In the genomic region with DNA sequence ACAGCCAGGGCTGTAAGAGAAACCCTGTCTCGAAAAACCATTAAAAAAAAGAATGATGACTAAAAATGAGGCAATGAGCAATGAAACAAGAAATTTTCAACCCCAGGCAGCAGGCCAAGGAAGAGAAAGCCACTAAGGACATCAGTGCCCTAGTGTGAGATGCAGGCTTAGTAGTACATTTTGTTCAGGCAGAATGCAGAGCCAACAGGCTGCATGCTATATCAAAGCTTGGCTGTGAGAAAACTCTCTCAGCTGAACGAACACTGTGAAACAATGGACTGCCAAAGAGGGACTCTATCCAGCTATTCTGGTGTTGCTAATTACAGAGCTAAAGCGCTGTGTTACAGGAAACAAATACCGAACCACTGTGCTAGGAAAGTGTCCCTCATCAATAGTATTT, we compare ENCODE assay signal across 12 mouse cellular contexts.
DNase-seq lines count a peak whose midpoint lies in the region; ATAC-seq lines count a peak whose summit lies in the region.
"Had no signal": no experiment of that assay in that cellular context is flagged by ENCODE, and none has a peak within 500 bp of the region (broad histone marks: within the 10 kb centered on the region; RNA-seq: fewer than 3 reads in every experiment).

No protein-coding gene starts in this region.

- H3K9me3 ChIP-seq in heart, embryonic 11.5 days (replicated peaks; ENCODE audit: control insufficient read depth, low read length): no peaks in the 10 kb centered on the region
- no peaks in the 10 kb centered on the region for H3K9me3 ChIP-seq in forebrain, embryonic 16.5 days (ENCODE audit: control insufficient read depth, low read length)
- H3K9me3 ChIP-seq in kidney, embryonic 14.5 days (ENCODE audit: control insufficient read depth, low read length): no peaks in the 10 kb centered on the region
- H3K9me3 ChIP-seq: liver, embryonic 13.5 days; midbrain, embryonic 12.5 days had no signal

- H3K4me3 ChIP-seq in heart, embryonic 11.5 days (ENCODE audit: low read depth, low read length): no peak overlapping the region
- H3K4me3 ChIP-seq in forebrain, embryonic 16.5 days (replicated peaks; ENCODE audit: low read length): no peak overlapping the region
- H3K4me3 ChIP-seq in kidney, embryonic 14.5 days (ENCODE audit: low read length): no peak overlapping the region
- H3K4me3 ChIP-seq: liver, embryonic 13.5 days; midbrain, embryonic 12.5 days had no signal

- 75% methylated on average over 4 of the region's 4 CpGs for WGBS in heart, embryonic 11.5 days (ENCODE audit: insufficient replicate concordance)
- WGBS in forebrain, embryonic 16.5 days: 18% methylated on average over 4 of the region's 4 CpGs
- WGBS in kidney, embryonic 14.5 days: 74% methylated on average over 4 of the region's 4 CpGs

- H3K36me3 ChIP-seq in heart, embryonic 11.5 days (ENCODE audit: control insufficient read depth, insufficient read depth, low read length): no peaks in the 10 kb centered on the region
- no peaks in the 10 kb centered on the region; the same call in 1 of the 2 replicates for H3K36me3 ChIP-seq in forebrain, embryonic 16.5 days (ENCODE audit: control insufficient read depth, insufficient read depth)
- H3K36me3 ChIP-seq in kidney, embryonic 14.5 days (ENCODE audit: control insufficient read depth, insufficient read depth, low read length): no peaks in the 10 kb centered on the region
- H3K36me3 ChIP-seq: liver, embryonic 13.5 days; midbrain, embryonic 12.5 days had no signal

- H3K4me1 ChIP-seq in heart, embryonic 11.5 days (ENCODE audit: control insufficient read depth, insufficient read depth, low read length): no peaks in the 10 kb centered on the region
- peaks cover 15% of the 10 kb centered on the region for H3K4me1 ChIP-seq in forebrain, embryonic 16.5 days (replicated peaks; ENCODE audit: control insufficient read depth, insufficient read depth, low read length)
- H3K4me1 ChIP-seq in kidney, embryonic 14.5 days (ENCODE audit: control insufficient read depth, insufficient read depth, low read length): 0 out of 2 replicates have a peak, but pooled peaks cover 5% of the 10 kb centered on the region
- H3K4me1 ChIP-seq: liver, embryonic 13.5 days had no signal

- no peaks in the 10 kb centered on the region for H3K27me3 ChIP-seq in heart, embryonic 11.5 days (ENCODE audit: control insufficient read depth, insufficient read depth, low read length)
- no peaks in the 10 kb centered on the region for H3K27me3 ChIP-seq in forebrain, embryonic 16.5 days (replicated peaks; ENCODE audit: control insufficient read depth, insufficient read depth, low read length)
- H3K27me3 ChIP-seq in kidney, embryonic 14.5 days (ENCODE audit: control insufficient read depth, insufficient read depth, low read length): no peaks in the 10 kb centered on the region
- H3K27me3 ChIP-seq: liver, embryonic 13.5 days; midbrain, embryonic 12.5 days had no signal

- no peak for ATAC-seq in heart, embryonic 11.5 days (replicated peaks; ENCODE audit: insufficient number of reproducible peaks, low FRiP score, low TSS enrichment)
- ATAC-seq in forebrain, embryonic 16.5 days: peak; percentile 71
- no peak for ATAC-seq in kidney, embryonic 14.5 days (ENCODE audit: low FRiP score, low TSS enrichment)

- peak; percentile 62 to 80 for DNase-seq in heart, adult 18-20 months
- peak; percentile 43 for DNase-seq in adipocyte (ENCODE audit: low spot score)
- DNase-seq in layer of hippocampus, postnatal 10 days (ENCODE audit: low spot score in 2 of 2): peak; percentile 36 to 46
- no peak for DNase-seq in yolk sac, embryonic 10.5 days (ENCODE audit: low spot score)
- DNase-seq in thymus, postnatal 36 days: no peak
- DNase-seq: cerebellum, adult 9-11 months; liver, embryonic 13.5 days; thymus, postnatal 14 days had no signal

- H3K4me2 ChIP-seq in heart, embryonic 11.5 days: no peak overlapping the region
- H3K4me2 ChIP-seq in forebrain, embryonic 16.5 days (ENCODE audit: low read length): no peak overlapping the region
- H3K4me2 ChIP-seq in kidney, embryonic 14.5 days (replicated peaks; ENCODE audit: low read depth, low read length): no peak overlapping the region
- H3K4me2 ChIP-seq: liver, embryonic 13.5 days; midbrain, embryonic 12.5 days had no signal

- H3K27ac ChIP-seq in heart, embryonic 11.5 days (ENCODE audit: low read depth, low read length): no peak overlapping the region
- H3K27ac ChIP-seq in forebrain, embryonic 16.5 days (ENCODE audit: low read length): no peak overlapping the region
- no peak overlapping the region for H3K27ac ChIP-seq in kidney, embryonic 14.5 days (ENCODE audit: low read depth, low read length)
- H3K27ac ChIP-seq: liver, embryonic 13.5 days; midbrain, embryonic 12.5 days had no signal

- no peak overlapping the region for H3K9ac ChIP-seq in heart, embryonic 11.5 days (ENCODE audit: low read depth, low read length)
- H3K9ac ChIP-seq in forebrain, embryonic 16.5 days (replicated peaks; ENCODE audit: low read depth, low read length): no peak overlapping the region
- no peak overlapping the region for H3K9ac ChIP-seq in kidney, embryonic 14.5 days (ENCODE audit: low read depth, low read length)
- H3K9ac ChIP-seq: liver, embryonic 13.5 days; midbrain, embryonic 12.5 days had no signal

Comparison
In these comparisons a context has a peak if more than half of its experiments do, and no peak if none do; other contexts are left out.
1. DNase-seq: peak in heart, adult 18-20 months (2 of 2), adipocyte (single experiment) and layer of hippocampus, postnatal 10 days (2 of 2); none in yolk sac, embryonic 10.5 days (single experiment) and thymus, postnatal 36 days (0 of 2).